Mouse (Mus musculus): ENCODE measurements around the gene Sbk2.

DNA sequence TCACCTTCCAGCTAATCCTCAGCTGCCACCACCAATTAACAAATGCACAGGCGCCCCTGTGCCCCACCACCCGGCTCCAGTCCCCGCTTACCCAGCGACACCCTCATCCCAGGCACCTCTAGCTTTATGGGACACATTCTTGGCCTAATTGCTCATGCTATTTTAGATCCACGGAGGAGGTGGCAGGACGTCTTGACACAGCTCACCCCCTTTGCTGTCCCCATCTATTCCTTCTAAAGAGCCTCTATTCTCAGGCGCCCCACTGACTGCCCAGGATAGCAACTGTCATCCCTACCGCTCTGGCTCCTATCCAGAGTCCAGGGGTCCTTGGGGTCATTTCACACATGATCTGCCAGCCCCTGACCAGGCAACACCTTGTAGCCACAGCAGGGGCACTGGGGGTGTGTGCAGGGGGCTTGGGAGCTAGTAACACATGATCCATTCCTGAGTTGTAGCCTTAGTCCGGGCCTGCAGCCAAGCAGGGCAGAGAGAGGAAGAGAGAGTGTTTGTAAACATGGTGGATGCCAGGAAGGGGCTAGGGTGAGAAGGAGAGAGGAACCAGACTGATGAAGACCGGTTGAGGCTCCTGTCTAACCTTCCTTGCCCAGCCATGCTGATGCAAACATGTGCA is 10.3 kb downstream of the Sbk2 start:
- no peak for TF ChIP-seq GATA1 (IDR thresholded peaks at IDR 0.05; ENCODE audit: low read length)
- no peak for TF ChIP-seq TAL1 (IDR thresholded peaks at IDR 0.05; ENCODE audit: low read length)

All from erythroblast, embryonic 14.5 days (primary cell).